Mouse (Mus musculus) cerebellum, adult 9-11 months (tissue): ENCODE measurements around the gene Sparc.

Experiments
- DNase-seq: peaks from one replicate; pipeline ENCODE4 v3.0.0; 2022

Gene Sparc

DNA sequence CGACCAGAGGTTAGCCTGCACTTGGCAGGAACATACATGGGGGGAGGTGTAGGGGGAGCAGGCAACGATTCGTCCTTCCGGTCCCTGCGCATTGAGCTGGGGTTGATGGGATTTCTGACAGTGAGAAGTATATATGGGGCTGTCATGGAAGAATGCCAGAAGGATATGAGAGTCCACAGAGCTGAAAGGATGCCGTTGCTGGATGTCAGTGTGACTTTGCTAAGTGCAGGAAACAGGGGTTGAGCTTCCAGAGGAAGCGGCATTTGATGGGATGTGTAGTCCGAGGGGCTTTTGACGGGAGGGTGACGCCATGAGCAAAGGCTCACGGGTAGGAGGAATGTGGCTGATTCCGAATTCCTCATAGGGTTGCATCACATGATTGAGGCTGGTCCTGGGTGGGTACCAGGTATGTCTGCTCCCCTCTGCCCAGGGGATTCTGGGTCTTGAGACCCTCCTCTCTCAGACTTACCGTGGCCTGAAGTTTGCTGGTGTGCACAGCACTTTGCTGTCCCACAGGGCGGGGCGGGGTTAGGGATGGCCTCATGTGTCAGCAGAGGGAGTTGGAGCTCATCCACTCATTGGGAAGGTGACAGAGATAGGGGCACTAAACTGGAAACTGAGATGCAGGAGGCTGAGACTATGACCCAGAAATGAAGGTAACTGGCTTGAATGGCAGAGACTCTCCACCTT lies 64.7 kb downstream of the Sparc start:
- DNase-seq = no peak

- peak; percentile 98 for DNase-seq
Observed at GRCm38 (mm10) chr11:55356846-55357245, 66.1 kb downstream of the Sparc start.
